Mouse (Mus musculus) heart, embryonic 13.5 days (tissue): ENCODE measurements at regions not wholly inside any gene's neighbourhood (a gene's known extent, or its start where the extent isn't known, plus 50 kb on each side); places are given as distances from the start of the nearest gene placed in this dataset.

Source experiments
- ATAC-seq: fragments of 200-750 bp; cut with Nextera tagmentation; 2 replicates; pipeline ENCODE4 v1.8.0; 2017; ENCODE audit warnings: moderate TSS enrichment; ENCODE audit not compliant: insufficient number of reproducible peaks, low FRiP score, low TSS enrichment; ENCODE audit errors: extremely low read depth
- H3K27ac ChIP-seq: fragments of 300-500 bp; sonication (generic); replicated peaks from 2 replicates; pipeline ENCODE4 v1.5.1; 2015; ENCODE audit warnings: moderate library complexity, mild to moderate bottlenecking, inconsistent platforms
- H3K27me3 ChIP-seq: fragments of 300-500 bp; sonication (generic); replicated peaks from 2 replicates; pipeline ENCODE4 v1.6.1; 2015; ENCODE audit warnings: mild to moderate bottlenecking, inconsistent platforms
- H3K36me3 ChIP-seq: fragments of 300-500 bp; sonication (generic); 2 replicates; pipeline ENCODE4 v1.6.1; 2015; ENCODE audit warnings: mild to moderate bottlenecking, inconsistent platforms
- H3K4me1 ChIP-seq: fragments of 300-500 bp; sonication (generic); 2 replicates; pipeline ENCODE4 v1.6.1; 2015; ENCODE audit warnings: inconsistent platforms
- H3K4me2 ChIP-seq: fragments of 300-500 bp; sonication (generic); 2 replicates; pipeline ENCODE4 v1.6.1; 2015; ENCODE audit warnings: inconsistent platforms, mild to moderate bottlenecking, moderate library complexity
- H3K4me3 ChIP-seq: fragments of 300-500 bp; sonication (generic); 2 replicates; pipeline ENCODE4 v1.5.1; 2015; ENCODE audit warnings: moderate library complexity, mild to moderate bottlenecking, inconsistent platforms
- H3K9ac ChIP-seq: fragments of 300-500 bp; sonication (generic); 2 replicates; pipeline ENCODE4 v1.6.1; 2015; ENCODE audit warnings: inconsistent platforms, mild to moderate bottlenecking, moderate library complexity
- H3K9me3 ChIP-seq: fragments of 300-500 bp; sonication (generic); 2 replicates; pipeline ENCODE4 v1.6.1; 2016; ENCODE audit warnings: inconsistent platforms
- WGBS: fragments of 180-500 bp; shearing (Covaris S2); methylation state at CpG from one replicate; pipeline ENCODE4 v1.1.7; 2015; ENCODE audit warnings: mixed read lengths; 5-methylcytosine and 5-hydroxymethylcytosine counted together

- Histone ChIP-seq H3K4me3 (no peak overlapping the region), H3K9ac (no peak overlapping the region), H3K36me3 (no peaks in the 10 kb centered on the region), H3K4me2 (no peak overlapping the region), H3K27me3 (no peaks in the 10 kb centered on the region), H3K9me3 (no peaks in the 10 kb centered on the region), H3K4me1 (no peaks in the 10 kb centered on the region), H3K27ac (no peak overlapping the region)
- WGBS = 63% methylated on average over 6 of the region's 6 CpGs
- ATAC-seq = no peak
Observed at GRCm38 (mm10) chr19:27509956-27510639, 80.5 kb upstream of the Pum3 start.

- H3K27me3 ChIP-seq = no peaks in the 10 kb centered on the region
- no peak for ATAC-seq
- no peak overlapping the region for H3K27ac ChIP-seq
- no peak overlapping the region for H3K4me3 ChIP-seq
- H3K36me3 ChIP-seq = no peaks in the 10 kb centered on the region
- 53% methylated on average over 4 of the region's 4 CpGs for WGBS
- no peak overlapping the region for H3K4me2 ChIP-seq
- 0 out of 2 replicates have a peak, but pooled peaks cover 6% of the 10 kb centered on the region for H3K9me3 ChIP-seq
- no peaks in the 10 kb centered on the region for H3K4me1 ChIP-seq
- no peak overlapping the region for H3K9ac ChIP-seq
Observed at GRCm38 (mm10) chr19:27498278-27498677, 68.7 kb upstream of the Pum3 start.

- 74% methylated on average over 8 of the region's 8 CpGs for WGBS
- peaks cover 10% of the 10 kb centered on the region; the same call in 1 of the 2 replicates for H3K9me3 ChIP-seq
- ATAC-seq = no peak
- no peak overlapping the region for H3K4me2 ChIP-seq
- H3K4me3 ChIP-seq = no peak overlapping the region
- no peak overlapping the region for H3K27ac ChIP-seq
- no peak overlapping the region for H3K9ac ChIP-seq
- no peaks in the 10 kb centered on the region for H3K27me3 ChIP-seq
- no peaks in the 10 kb centered on the region for H3K36me3 ChIP-seq
- no peaks in the 10 kb centered on the region for H3K4me1 ChIP-seq
Observed at GRCm38 (mm10) chr19:27492468-27492867, 62.8 kb upstream of the Pum3 start.

- Histone ChIP-seq H3K27ac (no peak overlapping the region), H3K9ac (no peak overlapping the region), H3K27me3 (no peaks in the 10 kb centered on the region), H3K4me2 (no peak overlapping the region), H3K4me1 (no peaks in the 10 kb centered on the region), H3K4me3 (no peak overlapping the region), H3K9me3 (peaks cover 10% of the 10 kb centered on the region; the same call in 1 of the 2 replicates), H3K36me3 (no peaks in the 10 kb centered on the region)
- WGBS = 83% methylated on average over 5 of the region's 5 CpGs
- ATAC-seq = no peak
Observed at GRCm38 (mm10) chr19:27491873-27492272, 62.2 kb upstream of the Pum3 start.

- H3K4me1 ChIP-seq = no peaks in the 10 kb centered on the region
- H3K9me3 ChIP-seq = peaks cover 10% of the 10 kb centered on the region; the same call in 1 of the 2 replicates
- H3K27ac ChIP-seq = no peak overlapping the region
- H3K4me3 ChIP-seq = no peak overlapping the region
- no peak overlapping the region for H3K4me2 ChIP-seq
- WGBS = 69% methylated on average over 4 of the region's 4 CpGs
- no peaks in the 10 kb centered on the region for H3K27me3 ChIP-seq
- no peak overlapping the region for H3K9ac ChIP-seq
- ATAC-seq = no peak
- H3K36me3 ChIP-seq = no peaks in the 10 kb centered on the region
Observed at GRCm38 (mm10) chr19:27489053-27489452, 59.4 kb upstream of the Pum3 start.
